Mouse (Mus musculus) CD4-positive helper T cell, adult 2 months (primary cell): Measurements from ENCODE around the gene Atp6v1g3.

Experiments
- DNase-seq: peaks from one replicate; pipeline ENCODE4 v3.0.0-alpha.2; 2012; ENCODE audit warnings: low read depth, missing footprints, low spot score

Gene Atp6v1g3

GRCm38 (mm10) chr1:138289455-138290425 is 16.2 kb downstream of the Atp6v1g3 start:
- peak; percentile 77 for DNase-seq

- DNase-seq: peak; percentile 47
These were observed 17.9 kb downstream of the Atp6v1g3 start for GRCm38 (mm10) chr1:138291463-138291862.

GRCm38 (mm10) chr1:138294487-138294886 is 20.9 kb downstream of the Atp6v1g3 start:
- no peak for DNase-seq

GRCm38 (mm10) chr1:138298156-138298555 is 24.6 kb downstream of the Atp6v1g3 start:
- peak; percentile 62 for DNase-seq

GRCm38 (mm10) chr1:138299576-138299975 is 26.0 kb downstream of the Atp6v1g3 start:
- peak; percentile 90 for DNase-seq

- DNase-seq: no peak
These were observed 28.4 kb downstream of the Atp6v1g3 start for GRCm38 (mm10) chr1:138301920-138302319.

- no peak for DNase-seq
These were observed 29.2 kb downstream of the Atp6v1g3 start for GRCm38 (mm10) chr1:138302756-138303155.

- peak; percentile 81 for DNase-seq
These were observed 29.8 kb downstream of the Atp6v1g3 start for GRCm38 (mm10) chr1:138303296-138303695.

GRCm38 (mm10) chr1:138304141-138304915 is 30.8 kb downstream of the Atp6v1g3 start:
- peak; percentile 90 for DNase-seq

- no peak for DNase-seq
These were observed 49.1 kb downstream of the Atp6v1g3 start for GRCm38 (mm10) chr1:138322657-138323056.

GRCm38 (mm10) chr1:138323076-138323630 is 49.6 kb downstream of the Atp6v1g3 start:
- DNase-seq: no peak

- DNase-seq: no peak
These were observed 52.6 kb downstream of the Atp6v1g3 start for GRCm38 (mm10) chr1:138326091-138326490.

GRCm38 (mm10) chr1:138326566-138326965 is 53.0 kb downstream of the Atp6v1g3 start:
- DNase-seq: no peak

GRCm38 (mm10) chr1:138327466-138328245 is 54.1 kb downstream of the Atp6v1g3 start:
- peak; percentile 47 for DNase-seq

GRCm38 (mm10) chr1:138328320-138328719 is 54.8 kb downstream of the Atp6v1g3 start:
- peak; percentile 64 for DNase-seq

- DNase-seq: no peak
These were observed 57.0 kb downstream of the Atp6v1g3 start for GRCm38 (mm10) chr1:138330556-138330955.

- DNase-seq: no peak
These were observed 58.1 kb downstream of the Atp6v1g3 start for GRCm38 (mm10) chr1:138331596-138331995.

GRCm38 (mm10) chr1:138334701-138335100 is 61.2 kb downstream of the Atp6v1g3 start:
- no peak for DNase-seq

GRCm38 (mm10) chr1:138337417-138337816 is 63.9 kb downstream of the Atp6v1g3 start:
- DNase-seq: no peak
